Mouse (Mus musculus): ENCODE measurements around the gene Fam189a1.

DNA sequence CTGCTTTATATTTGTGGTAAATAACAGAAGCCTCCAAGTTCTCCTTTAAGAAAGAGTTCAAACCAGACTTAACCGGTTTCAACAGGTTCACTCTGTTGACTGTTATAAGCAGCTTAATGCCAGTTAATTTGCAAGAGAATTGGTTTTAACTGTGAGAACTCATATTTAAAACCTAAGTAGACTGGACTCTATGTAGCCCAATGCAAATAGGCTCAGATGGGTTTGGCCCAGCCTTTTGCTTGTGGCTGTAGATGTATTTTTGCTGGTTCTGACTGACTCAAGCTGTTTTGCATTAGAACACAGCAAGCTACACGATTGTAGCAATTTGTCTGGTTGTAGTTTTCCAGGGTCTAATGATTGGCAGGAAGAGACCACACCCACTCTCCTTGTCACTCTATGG is 440.1 kb downstream of the Fam189a1 start:
- TF ChIP-seq CTCF (IDR thresholded peaks at IDR 0.05; ENCODE audit: control insufficient read depth, insufficient read depth, insufficient read length), result no peak
- no peak for TF ChIP-seq CEBPB (IDR thresholded peaks at IDR 0.05; ENCODE audit: low read depth)
- no peak for TF ChIP-seq MYOG (IDR thresholded peaks at IDR 0.05; ENCODE audit: control insufficient read depth, extremely low read depth, insufficient read length)
- TF ChIP-seq MAX (IDR thresholded peaks at IDR 0.05), result no peak
- no peak for TF ChIP-seq MYOD1 (IDR thresholded peaks at IDR 0.05; ENCODE audit: control insufficient read depth, insufficient read length, low read depth)
- no peak for TF ChIP-seq USF1 (IDR thresholded peaks at IDR 0.05; ENCODE audit: low read depth)
